Mouse (Mus musculus) kidney, adult 2 months (tissue): ENCODE measurements at regions not wholly inside any gene's neighbourhood (a gene's known extent, or its start where the extent isn't known, plus 50 kb on each side); places are given as distances from the start of the nearest gene placed in this dataset.

ENCODE experiments used
- CTCF ChIP-seq: fragments of 200-500 bp; conservative IDR thresholded peaks from 2 replicates; pipeline ENCODE4 v1.5.1; 2011; ENCODE audit warnings: low read depth, mild to moderate bottlenecking, control low read depth, low read length, moderate library complexity, mixed read lengths; ENCODE audit not compliant: insufficient read depth, insufficient read length
- POLR2A ChIP-seq: fragments of 200-500 bp; IDR thresholded peaks from one replicate; pipeline ENCODE4 v1.6.1; 2011; ENCODE audit warnings: low read depth, low read length, control low read depth

GRCm38 (mm10) chr3:81701974-81702697, 230.3 kb upstream of the Ctso start:
- TF ChIP-seq POLR2A (no peak), CTCF (no peak)
